Mouse (Mus musculus): Measurements from ENCODE around the gene Flnb. TPM values are rescaled to one million over a fixed set of nuclear protein-coding genes. Genes with fewer than 3 reads are reported as not detected.

The Flnb gene
- polyA plus RNA-seq, 1 experiment from 2014 or later = 13.8 TPM

Other genes starting within 250 kb of the Flnb start
- 0.61 and 1.0 TPM in 2 replicates for gene Gm3558, start 249.4 kb upstream of the Flnb start, polyA plus RNA-seq (2016; fragmentation: Nextera tagmentation; extraction: Ambion mirVana)
- not detected in 2 replicates for gene Gm10338, start 222.4 kb upstream of the Flnb start, polyA plus RNA-seq (2016; fragmentation: Nextera tagmentation; extraction: Ambion mirVana)
- not detected in 2 replicates for gene Gm10128, start 174.0 kb upstream of the Flnb start, polyA plus RNA-seq (2016; fragmentation: Nextera tagmentation; extraction: Ambion mirVana)
- not detected in 2 replicates for gene Gm26661, start 26.4 kb upstream of the Flnb start, polyA plus RNA-seq (2016; fragmentation: Nextera tagmentation; extraction: Ambion mirVana)
- 0.37 and 0.48 TPM in 2 replicates for gene Gm45521, start 139.3 kb downstream of the Flnb start, polyA plus RNA-seq (2016; fragmentation: Nextera tagmentation; extraction: Ambion mirVana)
- gene Dnase1l3, start 176.6 kb downstream of the Flnb start, polyA plus RNA-seq (2016; fragmentation: Nextera tagmentation; extraction: Ambion mirVana) = 0.05 TPM in 1 of 2 replicates, not detected in the other
- 14.7 and 16.6 TPM in 2 replicates for gene Abhd6, start 184.9 kb downstream of the Flnb start, polyA plus RNA-seq (2016; fragmentation: Nextera tagmentation; extraction: Ambion mirVana)

All from midbrain, embryonic 10.5 days (tissue).